Mouse (Mus musculus) G1E (cell line): Measurements from ENCODE around the gene Fam71a.

Experiments
- CTCF ChIP-seq: IDR thresholded peaks from 2 replicates; pipeline ENCODE4 v1.5.1; 2012; ENCODE audit warnings: low read depth, low read length, inconsistent platforms, mixed read lengths
- GATA1 ChIP-seq: IDR thresholded peaks from 2 replicates; pipeline ENCODE4 v1.6.1; 2012; ENCODE audit warnings: borderline replicate concordance, low read length, inconsistent platforms, mixed read lengths
- GATA2 ChIP-seq: IDR thresholded peaks from 2 replicates; pipeline ENCODE4 v1.6.1; 2012; ENCODE audit warnings: low read depth, low read length, inconsistent platforms, borderline replicate concordance
- POLR2AphosphoS5 ChIP-seq: IDR thresholded peaks from 2 replicates; pipeline ENCODE4 v1.6.1; 2012; ENCODE audit warnings: low read depth, low read length, inconsistent platforms; ENCODE audit not compliant: insufficient replicate concordance
- TAL1 ChIP-seq: conservative IDR thresholded peaks from 2 replicates; pipeline ENCODE4 v1.6.1; 2012; ENCODE audit warnings: low read depth, low read length, inconsistent platforms, mixed read lengths

GRCm38 (mm10) chr1:191125811-191126638 is 38.6 kb downstream of the Fam71a start:
- 0 out of 2 replicates have a peak, but pooled peaks have one; percentile 23 for TF ChIP-seq CTCF
- TF ChIP-seq GATA1, result no peak
- no peak for TF ChIP-seq TAL1
- TF ChIP-seq POLR2AphosphoS5, result no peak
- no peak for TF ChIP-seq GATA2
